Mouse (Mus musculus): ENCODE results near the gene Fam83g. TPM values are rescaled to one million over a fixed set of nuclear protein-coding genes. Genes with fewer than 3 reads are reported as not detected.

The Fam83g gene
- polyA plus RNA-seq, 1 experiment from 2014 or later = 1.6 TPM

Other genes starting within 250 kb of the Fam83g start
- 0.33 and 0.52 TPM in 2 replicates for gene Rnf112, start 230.0 kb upstream of the Fam83g start, polyA plus RNA-seq (2015; fragmentation: Nextera tagmentation; extraction: Ambion mirVana)
- 114 and 126 TPM in 2 replicates for gene Mfap4, start 198.7 kb upstream of the Fam83g start, polyA plus RNA-seq (2015; fragmentation: Nextera tagmentation; extraction: Ambion mirVana)
- gene Mapk7, start 189.7 kb upstream of the Fam83g start, polyA plus RNA-seq (2015; fragmentation: Nextera tagmentation; extraction: Ambion mirVana) = 28.8 and 29.6 TPM in 2 replicates
- gene B9d1, start 178.9 kb upstream of the Fam83g start, polyA plus RNA-seq (2015; fragmentation: Nextera tagmentation; extraction: Ambion mirVana) = 13.6 and 14.2 TPM in 2 replicates
- gene Epn2, start 104.4 kb upstream of the Fam83g start, polyA plus RNA-seq (2015; fragmentation: Nextera tagmentation; extraction: Ambion mirVana) = 19.8 and 20.5 TPM in 2 replicates
- 10.5 and 11.2 TPM in 2 replicates for gene Grap, start 30.8 kb upstream of the Fam83g start, polyA plus RNA-seq (2015; fragmentation: Nextera tagmentation; extraction: Ambion mirVana)
- 0.07 TPM in 1 of 2 replicates, not detected in the other for gene Slc5a10, start 36.7 kb downstream of the Fam83g start, polyA plus RNA-seq (2015; fragmentation: Nextera tagmentation; extraction: Ambion mirVana)
- gene Prpsap2, start 78.0 kb downstream of the Fam83g start, polyA plus RNA-seq (2015; fragmentation: Nextera tagmentation; extraction: Ambion mirVana) = 17.0 and 19.0 TPM in 2 replicates
- 10.4 and 11.2 TPM in 2 replicates for gene Ulk2, start 171.0 kb downstream of the Fam83g start, polyA plus RNA-seq (2015; fragmentation: Nextera tagmentation; extraction: Ambion mirVana)
- gene Akap10, start 246.2 kb downstream of the Fam83g start, polyA plus RNA-seq (2015; fragmentation: Nextera tagmentation; extraction: Ambion mirVana) = 11.9 and 12.4 TPM in 2 replicates